Mouse (Mus musculus) hindbrain, postnatal 0 days (tissue): ENCODE results near the gene Agpat3. TPM values are rescaled to one million over a fixed set of nuclear protein-coding genes. Genes with fewer than 3 reads are reported as not detected.
A peak's percentile ranks its signal among the peaks of the same experiment; 100 is the strongest.

Experiments used
- ATAC-seq: fragments of 200-750 bp; cut with Nextera tagmentation; 2 replicates; pipeline ENCODE4 v1.8.0; 2017; ENCODE audit warnings: mild to moderate bottlenecking, moderate TSS enrichment, moderate library complexity
- DNase-seq: peaks from one replicate; pipeline ENCODE4 v3.0.0-alpha.2; 2015; ENCODE audit warnings: low spot score
- H3K27ac ChIP-seq: fragments of 300-500 bp; sonication (generic); 2 replicates; pipeline ENCODE4 v1.5.1; 2014; ENCODE audit warnings: mild to moderate bottlenecking
- H3K27me3 ChIP-seq: fragments of 300-500 bp; sonication (generic); 2 replicates; pipeline ENCODE4 v1.6.1; 2014; ENCODE audit warnings: low read length, mixed read lengths; ENCODE audit not compliant: insufficient read depth
- H3K36me3 ChIP-seq: fragments of 300-500 bp; sonication (generic); 2 replicates; pipeline ENCODE4 v1.6.1; 2014; ENCODE audit warnings: low read length, mixed read lengths; ENCODE audit not compliant: insufficient read depth
- H3K4me1 ChIP-seq: fragments of 300-500 bp; sonication (generic); 2 replicates; pipeline ENCODE4 v1.6.1; 2014; ENCODE audit warnings: antibody characterized with exemption, low read length, mixed read lengths; ENCODE audit not compliant: insufficient read depth
- H3K4me2 ChIP-seq: fragments of 300-500 bp; sonication (generic); 2 replicates; pipeline ENCODE4 v1.6.1; 2014; ENCODE audit warnings: low read depth, mild to moderate bottlenecking, low read length, moderate library complexity, mixed read lengths
- H3K4me3 ChIP-seq: fragments of 300-500 bp; sonication (generic); 2 replicates; pipeline ENCODE4 v1.5.1; 2014; ENCODE audit warnings: low read length
- H3K9ac ChIP-seq: fragments of 300-500 bp; sonication (generic); replicated peaks from 2 replicates; pipeline ENCODE4 v1.6.1; 2014; ENCODE audit warnings: mild to moderate bottlenecking, low read length, moderate library complexity, mixed read lengths
- H3K9me3 ChIP-seq: fragments of 300-500 bp; sonication (generic); 2 replicates; pipeline ENCODE4 v1.6.1; 2016; ENCODE audit warnings: low read length, mixed read lengths
- CTCF ChIP-seq: IDR thresholded peaks from 2 replicates; pipeline ENCODE4 v1.5.1; 2016; ENCODE audit warnings: antibody characterized with exemption, control low read depth, low read depth
- WGBS: fragments of 180-500 bp; shearing (Covaris S2); extraction: QIAGEN DNeasy Blood & Tissue Kit; methylation state at CpG from one replicate; pipeline ENCODE4 v1.1.7; 2014; 5-methylcytosine and 5-hydroxymethylcytosine counted together
- polyA plus RNA-seq: library from polyadenylated mRNA; unstranded; fragments of >200 nt; fragmentation: Nextera tagmentation; extraction: Ambion mirVana; gene quantifications from 2 replicates; pipeline ENCODE4 v1.2.1, GENCODE M21; 2015
- total RNA-seq: library from RNA; depleted of rRNA; stranded (reverse); fragments of >200 nt; gene quantifications from 2 replicates; pipeline ENCODE4 v1.2.3, GENCODE M21; 2014

Gene Agpat3
- total and polyA plus RNA-seq, 2 experiments from 2014 or later, result 117 to 158 TPM

- no peak for ATAC-seq
- H3K27me3 ChIP-seq, result no peaks in the 10 kb centered on the region
- no peak overlapping the region for H3K9ac ChIP-seq
- TF ChIP-seq CTCF, result no peak
- no peak overlapping the region for H3K4me3 ChIP-seq
- 76% methylated on average over 13 of the region's 13 CpGs for WGBS
- no peaks in the 10 kb centered on the region; the same call in 1 of the 2 replicates for H3K36me3 ChIP-seq
- H3K4me2 ChIP-seq, result no peak overlapping the region
- no peaks in the 10 kb centered on the region for H3K9me3 ChIP-seq
- H3K27ac ChIP-seq, result no peak overlapping the region
- H3K4me1 ChIP-seq, result no peaks in the 10 kb centered on the region
- DNase-seq, result no peak
Observed at GRCm38 (mm10) chr10:78311886-78312635, 40.2 kb downstream of the Agpat3 start.

- WGBS, result 57% methylated on average over 5 of the region's 5 CpGs
- no peak overlapping the region for H3K27ac ChIP-seq
- no peak overlapping the region for H3K9ac ChIP-seq
- no peaks in the 10 kb centered on the region; the same call in 1 of the 2 replicates for H3K36me3 ChIP-seq
- H3K27me3 ChIP-seq, result no peaks in the 10 kb centered on the region
- H3K9me3 ChIP-seq, result no peaks in the 10 kb centered on the region
- no peak for ATAC-seq
- no peak for DNase-seq
- no peak overlapping the region for H3K4me3 ChIP-seq
- H3K4me1 ChIP-seq, result no peaks in the 10 kb centered on the region
- no peak for TF ChIP-seq CTCF
- H3K4me2 ChIP-seq, result no peak overlapping the region
Observed at GRCm38 (mm10) chr10:78310747-78311267, 41.5 kb downstream of the Agpat3 start.

GRCm38 (mm10) chr10:78308617-78309016, 43.7 kb downstream of the Agpat3 start:
- no peak overlapping the region for H3K4me3 ChIP-seq
- TF ChIP-seq CTCF, result no peak
- DNase-seq, result no peak
- H3K27ac ChIP-seq, result no peak overlapping the region
- no peaks in the 10 kb centered on the region for H3K27me3 ChIP-seq
- no peaks in the 10 kb centered on the region for H3K9me3 ChIP-seq
- ATAC-seq, result no peak
- no peak overlapping the region for H3K9ac ChIP-seq
- 51% methylated on average over 2 of the region's 2 CpGs for WGBS
- no peaks in the 10 kb centered on the region for H3K4me1 ChIP-seq
- no peaks in the 10 kb centered on the region for H3K36me3 ChIP-seq
- H3K4me2 ChIP-seq, result no peak overlapping the region

DNA sequence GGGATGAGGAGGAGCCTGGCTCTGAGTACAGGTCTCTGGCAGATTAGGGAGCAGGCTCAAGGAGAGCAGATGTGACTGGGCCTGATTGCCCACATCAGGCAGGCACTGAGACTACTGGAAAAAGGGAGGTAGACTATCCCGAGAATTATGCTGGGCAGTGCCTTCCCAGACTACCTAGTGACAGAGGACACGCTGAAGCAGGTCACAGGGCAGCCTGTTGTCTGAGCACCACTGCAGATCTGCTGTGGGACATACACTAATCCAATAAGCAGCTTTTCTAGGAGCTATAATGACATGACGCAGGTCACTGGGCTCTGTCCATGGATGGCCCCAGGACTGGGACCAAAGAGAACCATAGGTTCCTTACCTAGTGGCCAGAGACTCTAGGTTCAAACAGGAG, 44.9 kb downstream of the Agpat3 start:
- Histone ChIP-seq H3K4me3 (no peak overlapping the region), H3K27ac (no peak overlapping the region), H3K36me3 (no peaks in the 10 kb centered on the region; the same call in 1 of the 2 replicates), H3K9ac (no peak overlapping the region), H3K4me2 (no peak overlapping the region), H3K9me3 (no peaks in the 10 kb centered on the region), H3K27me3 (no peaks in the 10 kb centered on the region), H3K4me1 (no peaks in the 10 kb centered on the region)
- TF ChIP-seq CTCF, result no peak
- DNase-seq (no peak), ATAC-seq (no peak)
- 90% methylated on average over 3 of the region's 3 CpGs for WGBS

DNA sequence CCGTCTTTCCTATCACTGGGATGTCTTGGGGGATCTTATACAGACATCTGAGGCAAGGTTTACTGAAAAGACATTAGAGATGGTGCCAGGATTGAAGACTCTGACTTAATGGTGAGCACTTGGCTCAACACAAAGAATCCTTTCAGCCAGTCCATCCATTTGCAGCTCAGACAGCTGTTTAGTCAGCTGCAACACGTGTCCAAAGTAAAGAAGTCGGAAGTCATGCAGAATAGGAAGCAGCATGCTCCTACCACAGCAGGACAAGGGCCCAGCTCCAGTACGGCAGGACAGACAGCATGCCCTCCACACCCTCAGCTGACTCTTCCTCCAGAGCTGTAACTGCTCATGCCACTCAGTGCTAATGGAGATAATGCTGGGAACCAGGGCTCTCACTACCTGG, 46.3 kb downstream of the Agpat3 start:
- ATAC-seq, result peak; percentile 50

GRCm38 (mm10) chr10:78304996-78305395, 47.3 kb downstream of the Agpat3 start:
- Histone ChIP-seq H3K9ac (no peak overlapping the region), H3K4me3 (no peak overlapping the region), H3K4me1 (no peaks in the 10 kb centered on the region), H3K4me2 (no peak overlapping the region), H3K27ac (no peak overlapping the region), H3K36me3 (no peaks in the 10 kb centered on the region; the same call in 1 of the 2 replicates), H3K9me3 (no peaks in the 10 kb centered on the region), H3K27me3 (no peaks in the 10 kb centered on the region)
- WGBS, result 63% methylated on average over 3 of the region's 3 CpGs
- no peak for TF ChIP-seq CTCF
- ATAC-seq, result no peak
- DNase-seq, result no peak

More for the DNA sequence above, 46.3 kb downstream of the Agpat3 start:
- Histone ChIP-seq H3K36me3 (no peaks in the 10 kb centered on the region; the same call in 1 of the 2 replicates), H3K9ac (no peak overlapping the region), H3K9me3 (no peaks in the 10 kb centered on the region), H3K4me2 (no peak overlapping the region), H3K4me1 (no peaks in the 10 kb centered on the region), H3K27ac (no peak overlapping the region), H3K4me3 (no peak overlapping the region), H3K27me3 (no peaks in the 10 kb centered on the region)
- peak; percentile 40 for DNase-seq
- 54% methylated on average over 4 of the region's 4 CpGs for WGBS
- no peak for TF ChIP-seq CTCF

DNA sequence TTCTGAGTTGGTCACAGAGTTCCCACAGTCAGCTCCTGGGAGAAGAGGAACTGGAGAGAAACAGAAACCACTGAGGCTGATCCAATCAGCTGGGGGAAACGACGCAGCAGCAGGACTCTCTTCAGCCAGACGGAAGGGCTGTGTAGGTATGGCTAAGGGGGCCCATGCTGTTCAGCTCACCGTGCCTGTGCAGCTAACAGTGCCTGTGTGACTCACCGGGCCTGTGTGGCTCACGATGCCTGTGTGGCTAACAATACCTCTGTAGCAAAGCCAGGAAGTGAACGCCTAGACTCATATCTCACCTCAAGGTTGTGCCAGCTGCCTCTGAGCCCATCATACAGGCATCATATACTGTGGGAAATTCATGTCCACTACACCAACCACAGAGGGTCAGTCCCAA, 48.6 kb downstream of the Agpat3 start:
- H3K9ac ChIP-seq, result no peak overlapping the region
- ATAC-seq, result no peak
- no peaks in the 10 kb centered on the region for H3K9me3 ChIP-seq
- H3K4me1 ChIP-seq, result no peaks in the 10 kb centered on the region
- H3K27ac ChIP-seq, result no peak overlapping the region
- WGBS, result 75% methylated on average over 7 of the region's 7 CpGs
- no peak overlapping the region for H3K4me3 ChIP-seq
- no peak for TF ChIP-seq CTCF
- DNase-seq, result no peak
- no peak overlapping the region for H3K4me2 ChIP-seq
- no peaks in the 10 kb centered on the region for H3K27me3 ChIP-seq
- no peaks in the 10 kb centered on the region; the same call in 1 of the 2 replicates for H3K36me3 ChIP-seq
